Mouse (Mus musculus): Measurements from ENCODE around the gene Triap1. TPM values are rescaled to one million over a fixed set of nuclear protein-coding genes. Genes with fewer than 3 reads are reported as not detected.

Triap1 gene
- polyA plus RNA-seq, 1 experiment from 2014 or later = 50.1 TPM

DNA sequence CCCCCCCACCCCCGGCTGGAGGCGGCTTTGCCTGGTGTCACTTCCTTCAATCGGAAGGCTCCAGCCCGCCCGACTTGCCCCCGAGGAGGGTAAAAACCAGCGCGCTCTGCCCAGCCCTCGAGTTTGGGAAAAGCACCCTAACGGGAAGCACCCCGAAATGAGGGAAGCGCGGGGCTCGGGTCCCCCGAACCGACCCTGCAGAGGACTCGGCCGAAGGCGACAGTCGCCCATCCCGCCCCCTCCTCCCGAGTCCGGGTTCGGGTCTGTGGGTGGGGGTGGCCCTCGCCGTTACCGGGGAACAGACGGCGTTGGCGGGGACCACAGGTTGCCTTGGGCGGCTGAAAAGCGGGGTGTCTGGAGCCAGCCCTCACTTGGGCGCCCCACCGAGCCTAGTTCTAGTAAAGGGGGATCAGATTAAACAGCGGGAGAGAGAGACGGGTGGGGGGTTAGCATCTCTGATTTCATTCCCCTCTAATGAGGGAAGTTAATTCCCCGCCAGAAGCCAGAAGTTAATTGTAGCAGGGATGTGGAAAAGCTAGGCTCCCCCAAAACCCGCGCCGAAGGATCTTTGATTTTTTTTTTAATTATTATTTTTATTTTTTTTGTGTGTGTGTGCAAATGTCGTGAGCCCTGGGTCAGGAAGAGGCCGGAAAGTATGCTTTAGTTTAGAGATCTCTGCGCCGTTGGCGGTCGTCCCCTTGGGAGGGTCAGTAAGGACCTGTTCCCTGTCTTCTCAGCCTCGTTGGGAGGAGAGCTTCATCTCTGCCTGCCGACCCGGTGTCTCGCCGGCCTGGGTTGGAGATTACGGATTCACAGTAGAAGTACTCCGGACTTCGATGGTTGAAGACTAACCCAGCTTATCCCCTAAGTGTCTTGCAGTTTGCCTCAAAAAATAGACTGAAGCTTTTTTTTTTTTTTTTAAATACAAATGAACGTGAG lies 13.1 kb upstream of the Triap1 start:
- Histone ChIP-seq H3K4me3 (replicated peaks; ENCODE audit: low read depth, low read length) (peak overlapping the region; percentile 92), H3K36me3 (ENCODE audit: control insufficient read depth, insufficient read depth, low read length) (peaks cover 30% of the 10 kb centered on the region), H3K9me3 (ENCODE audit: control insufficient read depth, low read length) (no peaks in the 10 kb centered on the region), H3K4me2 (ENCODE audit: low read length) (peak overlapping the region; percentile 86), H3K27ac (replicated peaks; ENCODE audit: low read depth, low read length) (peak overlapping the region; percentile 86), H3K27me3 (ENCODE audit: control insufficient read depth, insufficient read depth, low read length) (no peaks in the 10 kb centered on the region), H3K9ac (replicated peaks; ENCODE audit: low read length) (peak overlapping the region; percentile 92), H3K4me1 (ENCODE audit: control insufficient read depth, insufficient read depth, low read length) (peaks cover 19% of the 10 kb centered on the region)
- under 1% methylated on average over 55 of the region's 55 CpGs for WGBS
- ATAC-seq (ENCODE audit: low FRiP score, low TSS enrichment) (peak; percentile 35; the same call in 1 of the 2 replicates), DNase-seq (peak; percentile 43)

- 93% methylated on average over 9 of the region's 9 CpGs for WGBS
- peaks cover 61% of the 10 kb centered on the region for H3K36me3 ChIP-seq (ENCODE audit: control insufficient read depth, insufficient read depth, low read length)
- no peak overlapping the region for H3K4me2 ChIP-seq (ENCODE audit: low read length)
- H3K27ac ChIP-seq (replicated peaks; ENCODE audit: low read depth, low read length) = no peak overlapping the region
- no peaks in the 10 kb centered on the region for H3K9me3 ChIP-seq (ENCODE audit: control insufficient read depth, low read length)
- H3K4me1 ChIP-seq (ENCODE audit: control insufficient read depth, insufficient read depth, low read length) = peaks cover 15% of the 10 kb centered on the region
- DNase-seq = no peak
- H3K27me3 ChIP-seq (ENCODE audit: control insufficient read depth, insufficient read depth, low read length) = no peaks in the 10 kb centered on the region
- no peak overlapping the region for H3K9ac ChIP-seq (replicated peaks; ENCODE audit: low read length)
- H3K4me3 ChIP-seq (replicated peaks; ENCODE audit: low read depth, low read length) = no peak overlapping the region
- no peak for ATAC-seq (ENCODE audit: low FRiP score, low TSS enrichment)
These were observed 10.1 kb upstream of the Triap1 start for GRCm38 (mm10) chr5:115330955-115331354.

DNA sequence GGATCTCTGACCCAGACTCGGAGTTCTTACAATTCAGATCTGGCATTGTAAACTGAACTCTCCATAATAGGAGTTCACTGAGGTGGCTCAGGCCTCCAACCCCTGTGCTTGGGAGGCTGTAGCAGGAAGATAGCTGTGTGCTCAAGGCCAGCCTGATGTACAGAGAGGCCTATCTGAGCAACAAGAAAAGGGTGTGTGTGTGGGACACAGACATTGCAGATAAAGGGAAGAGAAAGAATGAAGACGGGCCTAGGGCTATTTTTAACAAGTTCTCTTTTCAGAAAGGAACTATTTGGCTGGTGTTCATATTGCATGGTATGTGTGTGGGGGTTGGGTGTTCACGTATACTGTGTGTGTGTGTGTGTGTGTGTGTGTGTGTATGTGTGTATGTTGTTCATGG lies 7.4 kb upstream of the Triap1 start:
- Histone ChIP-seq H3K27me3 (ENCODE audit: control insufficient read depth, insufficient read depth, low read length) (no peaks in the 10 kb centered on the region), H3K4me2 (ENCODE audit: low read length) (no peak overlapping the region), H3K27ac (replicated peaks; ENCODE audit: low read depth, low read length) (no peak overlapping the region), H3K4me3 (replicated peaks; ENCODE audit: low read depth, low read length) (no peak overlapping the region), H3K4me1 (ENCODE audit: control insufficient read depth, insufficient read depth, low read length) (peaks cover 9% of the 10 kb centered on the region; the same call in 1 of the 2 replicates), H3K9ac (replicated peaks; ENCODE audit: low read length) (no peak overlapping the region), H3K36me3 (ENCODE audit: control insufficient read depth, insufficient read depth, low read length) (peaks cover 66% of the 10 kb centered on the region), H3K9me3 (ENCODE audit: control insufficient read depth, low read length) (no peaks in the 10 kb centered on the region)
- ATAC-seq (ENCODE audit: low FRiP score, low TSS enrichment) (no peak), DNase-seq (no peak)
- WGBS = 85% methylated on average over 3 of the region's 3 CpGs

- DNase-seq (no peak), ATAC-seq (ENCODE audit: low FRiP score, low TSS enrichment) (no peak)
- Histone ChIP-seq H3K4me2 (ENCODE audit: low read length) (peak overlapping the region; percentile 61), H3K36me3 (ENCODE audit: control insufficient read depth, insufficient read depth, low read length) (peaks cover 41% of the 10 kb centered on the region), H3K27ac (replicated peaks; ENCODE audit: low read depth, low read length) (no peak overlapping the region), H3K4me1 (ENCODE audit: control insufficient read depth, insufficient read depth, low read length) (peaks cover 16% of the 10 kb centered on the region), H3K4me3 (replicated peaks; ENCODE audit: low read depth, low read length) (peak overlapping the region; percentile 84), H3K9ac (replicated peaks; ENCODE audit: low read length) (peak overlapping the region; percentile 81; the same call in 1 of the 2 replicates), H3K27me3 (ENCODE audit: control insufficient read depth, insufficient read depth, low read length) (no peaks in the 10 kb centered on the region), H3K9me3 (ENCODE audit: control insufficient read depth, low read length) (no peaks in the 10 kb centered on the region)
- 35% methylated on average over 7 of the region's 7 CpGs for WGBS
These were observed 1.0 kb upstream of the Triap1 start for GRCm38 (mm10) chr5:115340007-115340406.

DNA sequence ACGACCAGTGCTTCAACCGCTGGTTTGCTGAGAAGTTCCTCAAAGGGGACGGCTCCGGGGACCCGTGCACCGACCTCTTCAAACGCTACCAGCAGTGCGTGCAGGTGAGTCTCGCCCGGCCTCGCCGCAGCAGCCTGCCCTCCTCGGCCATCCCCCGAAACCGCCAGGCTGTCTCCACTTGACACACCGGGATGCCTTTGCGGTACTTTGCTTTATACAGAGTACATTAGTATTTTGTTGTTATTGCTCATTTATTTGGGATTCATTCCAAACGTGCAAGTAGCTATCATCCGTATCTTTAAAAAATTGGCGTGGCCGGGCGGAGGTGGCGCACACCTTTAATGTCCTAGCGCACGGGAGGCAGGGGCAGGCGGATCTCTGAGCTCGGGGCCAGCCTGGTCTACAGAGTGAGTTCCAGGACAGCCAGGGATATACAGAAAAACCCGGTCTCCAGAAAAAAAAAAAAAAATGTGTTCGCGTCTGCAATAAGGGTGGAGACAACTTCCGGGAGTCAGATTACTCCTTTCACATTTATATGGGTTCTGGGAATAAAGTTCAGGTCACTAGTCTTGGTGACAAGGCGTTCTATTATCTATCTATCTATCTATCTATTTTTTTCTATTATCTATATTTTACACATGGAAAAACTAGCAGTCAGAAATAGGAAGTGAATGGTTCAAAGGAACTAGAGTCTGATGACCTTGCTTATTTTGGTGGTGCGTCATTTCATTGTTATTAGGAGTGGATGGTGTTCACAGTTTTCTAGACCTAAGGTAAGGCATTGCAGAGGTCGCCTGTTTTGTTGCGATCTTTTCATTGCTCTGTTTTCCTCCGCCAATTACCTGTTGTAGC lies 515 bp downstream of the Triap1 start:
- DNase-seq = no peak
- Histone ChIP-seq H3K27me3 (ENCODE audit: control insufficient read depth, insufficient read depth, low read length) (no peaks in the 10 kb centered on the region), H3K4me1 (ENCODE audit: control insufficient read depth, insufficient read depth, low read length) (peaks cover 16% of the 10 kb centered on the region), H3K4me3 (replicated peaks; ENCODE audit: low read depth, low read length) (peak overlapping the region; percentile 84), H3K9me3 (ENCODE audit: control insufficient read depth, low read length) (no peaks in the 10 kb centered on the region), H3K27ac (replicated peaks; ENCODE audit: low read depth, low read length) (peak overlapping the region; percentile 90), H3K9ac (replicated peaks; ENCODE audit: low read length) (peak overlapping the region; percentile 81), H3K36me3 (ENCODE audit: control insufficient read depth, insufficient read depth, low read length) (peaks cover 41% of the 10 kb centered on the region), H3K4me2 (ENCODE audit: low read length) (peak overlapping the region; percentile 61)
- 13% methylated on average over 36 of the region's 36 CpGs for WGBS
- ATAC-seq (ENCODE audit: low FRiP score, low TSS enrichment) = 0 out of 2 replicates have a peak, but pooled peaks have one; percentile 20

DNA sequence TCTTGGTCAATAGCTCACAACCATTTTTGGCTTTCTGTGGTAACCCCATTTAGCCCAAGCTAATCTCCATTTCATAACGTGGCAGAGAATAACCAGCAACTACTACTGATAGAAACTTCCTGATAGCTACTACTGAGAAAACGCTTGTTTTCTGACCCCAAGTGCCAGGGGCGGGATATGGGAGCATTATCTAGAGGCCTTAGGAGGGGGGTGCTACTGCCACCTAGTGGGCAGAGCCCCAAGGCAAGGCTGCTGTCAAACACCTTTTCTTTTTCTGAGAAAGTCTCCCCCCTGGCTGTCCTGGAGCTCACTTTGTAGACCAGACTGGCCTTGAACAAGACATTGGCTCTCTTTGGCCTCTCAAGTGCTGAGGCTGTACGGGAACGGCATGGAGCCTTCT lies 6.5 kb downstream of the Triap1 start:
- no peak overlapping the region for H3K27ac ChIP-seq (replicated peaks; ENCODE audit: low read depth, low read length)
- peak overlapping the region; percentile 87 for H3K4me3 ChIP-seq (replicated peaks; ENCODE audit: low read depth, low read length)
- H3K27me3 ChIP-seq (ENCODE audit: control insufficient read depth, insufficient read depth, low read length) = no peaks in the 10 kb centered on the region
- WGBS = 3% methylated on average over 5 of the region's 5 CpGs
- DNase-seq (peak; percentile 88), ATAC-seq (ENCODE audit: low FRiP score, low TSS enrichment) (peak; percentile 37; the same call in 1 of the 2 replicates)
- peaks cover 12% of the 10 kb centered on the region for H3K4me1 ChIP-seq (ENCODE audit: control insufficient read depth, insufficient read depth, low read length)
- peak overlapping the region; percentile 97 for H3K4me2 ChIP-seq (ENCODE audit: low read length)
- H3K36me3 ChIP-seq (ENCODE audit: control insufficient read depth, insufficient read depth, low read length) = peaks cover 40% of the 10 kb centered on the region
- H3K9me3 ChIP-seq (ENCODE audit: control insufficient read depth, low read length) = no peaks in the 10 kb centered on the region
- H3K9ac ChIP-seq (replicated peaks; ENCODE audit: low read length) = peak overlapping the region; percentile 74; the same call in 1 of the 2 replicates

DNA sequence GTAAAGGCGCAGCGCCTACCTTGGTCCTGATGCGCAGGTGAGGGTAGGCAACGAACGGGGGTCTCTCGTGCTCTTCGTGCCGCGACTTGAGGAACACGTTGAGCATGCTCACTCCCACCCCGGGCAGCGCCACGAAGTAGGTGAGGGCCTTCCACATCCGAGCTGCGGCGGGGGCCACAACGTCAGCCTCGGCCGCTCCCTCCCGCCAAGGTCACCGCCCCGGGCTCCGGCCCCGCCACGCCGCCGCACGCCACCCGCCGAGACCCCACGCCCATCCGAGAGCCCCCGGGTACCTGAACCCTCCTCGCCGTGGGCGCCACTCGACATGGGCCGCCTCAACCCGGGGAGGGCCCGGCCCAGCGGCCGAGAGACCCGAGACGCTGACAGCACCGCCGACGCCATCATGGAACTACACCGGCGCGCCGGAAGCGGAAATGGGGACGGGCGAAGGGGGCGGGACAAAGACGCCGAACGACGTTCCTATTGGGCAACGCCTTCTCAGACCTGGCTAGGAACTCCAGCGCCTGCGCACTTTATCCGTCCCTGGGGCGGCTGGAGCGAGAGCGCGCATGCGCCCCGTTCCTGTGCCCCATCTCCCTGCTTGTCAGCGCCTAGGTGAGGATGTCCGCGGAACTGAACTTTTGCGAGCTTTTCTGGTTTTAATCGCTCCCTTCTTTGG lies 7.7 kb downstream of the Triap1 start, which contains the start of gene Cox6a1:
Gene Cox6a1, minus strand, starts transcription at position 436 of the 679 bp plus-strand sequence.
- ATAC-seq (ENCODE audit: low FRiP score, low TSS enrichment) (peak; percentile 91), DNase-seq (peak; percentile 100)
- peak within 1 kb of the TSS; percentile 97 for H3K4me2 ChIP-seq (ENCODE audit: low read length)
- peak within 1 kb of the TSS; percentile 74 for H3K9ac ChIP-seq (replicated peaks; ENCODE audit: low read length)
- H3K4me1 ChIP-seq (ENCODE audit: control insufficient read depth, insufficient read depth, low read length) = peaks cover 12% of the 10 kb centered on the region
- H3K4me3 ChIP-seq (replicated peaks; ENCODE audit: low read depth, low read length) = peak within 1 kb of the TSS; percentile 87
- under 1% methylated on average over 64 of the region's 74 CpGs for WGBS
- peaks cover 29% of the 10 kb centered on the region for H3K36me3 ChIP-seq (ENCODE audit: control insufficient read depth, insufficient read depth, low read length)
- H3K27me3 ChIP-seq (ENCODE audit: control insufficient read depth, insufficient read depth, low read length) = no peaks in the 10 kb centered on the region
- no peaks in the 10 kb centered on the region for H3K9me3 ChIP-seq (ENCODE audit: control insufficient read depth, low read length)
- H3K27ac ChIP-seq (replicated peaks; ENCODE audit: low read depth, low read length) = peak within 1 kb of the TSS; percentile 81

DNA sequence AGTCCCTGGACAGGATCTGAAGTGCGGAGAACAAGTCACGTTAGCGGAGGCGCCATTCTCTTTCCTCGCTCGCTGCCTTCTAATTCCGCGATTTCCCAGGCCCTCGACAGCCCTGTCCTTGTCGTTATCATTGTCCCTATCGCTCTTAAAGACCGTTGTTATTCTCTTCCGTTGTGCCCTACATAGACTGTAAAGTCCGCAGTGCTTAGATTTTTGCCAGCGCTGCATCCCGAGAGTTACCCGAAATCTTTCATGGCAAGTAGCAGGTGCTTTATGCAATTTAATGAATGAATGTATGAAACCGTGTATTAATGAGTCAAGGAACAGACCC lies 8.2 kb downstream of the Triap1 start:
- H3K27ac ChIP-seq (replicated peaks; ENCODE audit: low read depth, low read length) = peak overlapping the region; percentile 81
- H3K27me3 ChIP-seq (ENCODE audit: control insufficient read depth, insufficient read depth, low read length) = no peaks in the 10 kb centered on the region
- H3K9me3 ChIP-seq (ENCODE audit: control insufficient read depth, low read length) = no peaks in the 10 kb centered on the region
- WGBS = 0% methylated on average over 18 of the region's 18 CpGs
- peak overlapping the region; percentile 87 for H3K4me3 ChIP-seq (replicated peaks; ENCODE audit: low read depth, low read length)
- H3K9ac ChIP-seq (replicated peaks; ENCODE audit: low read length) = peak overlapping the region; percentile 55
- peaks cover 12% of the 10 kb centered on the region for H3K4me1 ChIP-seq (ENCODE audit: control insufficient read depth, insufficient read depth, low read length)
- peak overlapping the region; percentile 60 for H3K4me2 ChIP-seq (ENCODE audit: low read length)
- H3K36me3 ChIP-seq (ENCODE audit: control insufficient read depth, insufficient read depth, low read length) = peaks cover 24% of the 10 kb centered on the region
- ATAC-seq (ENCODE audit: low FRiP score, low TSS enrichment) (0 out of 2 replicates have a peak, but pooled peaks have one; percentile 21), DNase-seq (no peak)

Data from midbrain, embryonic 14.5 days (tissue).